Mouse (Mus musculus): ENCODE data around the gene Fignl2.
"Not testable (repeated sequence)": the region's sequence is repeated elsewhere in the genome, so short reads cannot be mapped to it uniquely, and the experiment has no call there.

Gene Fignl2

GRCm38 (mm10) chr15:101077813-101078730 lies at the start of gene Fignl2:
Fignl2 (minus strand) TSS chr15:101078567.
- DNase-seq = peak; percentile 80

DNA sequence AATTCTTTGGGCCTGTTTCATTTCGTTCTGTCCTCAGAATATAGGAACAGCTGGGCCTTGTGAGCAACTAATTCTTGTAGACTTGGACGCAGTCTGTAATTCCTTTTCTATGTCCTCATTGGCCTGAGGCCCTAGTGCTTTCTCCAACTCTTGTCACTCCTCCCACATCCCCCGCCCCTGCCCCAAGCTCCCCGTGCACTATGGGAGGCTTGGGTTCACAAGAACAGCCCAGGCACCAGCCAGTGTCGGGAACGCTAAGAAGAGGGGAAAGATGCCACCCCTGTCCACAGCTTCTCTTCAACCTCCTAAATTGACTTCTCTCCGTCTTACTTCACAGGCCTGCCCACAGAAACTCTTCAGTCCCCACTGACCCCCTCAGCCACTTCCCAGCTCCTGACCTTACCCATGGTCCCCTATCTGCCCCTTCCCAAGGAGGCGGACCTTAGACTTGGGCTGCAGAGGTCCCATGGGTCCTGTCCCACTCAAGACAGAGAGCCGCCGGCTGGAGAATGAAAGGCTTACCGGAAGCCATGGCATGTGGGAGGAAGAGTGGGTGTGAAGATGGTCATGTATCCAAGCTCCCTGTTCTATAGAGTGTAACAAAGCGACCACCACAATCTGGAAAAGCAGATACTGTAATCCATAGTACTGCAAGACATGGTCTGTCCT lies 48.6 kb upstream of the Fignl2 start:
- DNase-seq = no peak

- DNase-seq = no peak
Observed at GRCm38 (mm10) chr15:101125561-101125960, 47.2 kb upstream of the Fignl2 start.

GRCm38 (mm10) chr15:101123202-101123601 lies 44.8 kb upstream of the Fignl2 start:
- no peak for DNase-seq

- no peak for DNase-seq
Observed at GRCm38 (mm10) chr15:101122290-101122589, 43.9 kb upstream of the Fignl2 start.

GRCm38 (mm10) chr15:101121411-101122289 lies 43.3 kb upstream of the Fignl2 start:
- no peak for DNase-seq

GRCm38 (mm10) chr15:101118399-101119125 lies 40.2 kb upstream of the Fignl2 start:
- DNase-seq = peak; percentile 76

GRCm38 (mm10) chr15:101115511-101116110 lies 37.2 kb upstream of the Fignl2 start, which contains the start of gene Ankrd33:
Ankrd33 (plus strand) TSS chr15:101115755.
- no peak for DNase-seq

GRCm38 (mm10) chr15:101113778-101114177 lies 35.4 kb upstream of the Fignl2 start:
- DNase-seq = not testable (repeated sequence)

DNA sequence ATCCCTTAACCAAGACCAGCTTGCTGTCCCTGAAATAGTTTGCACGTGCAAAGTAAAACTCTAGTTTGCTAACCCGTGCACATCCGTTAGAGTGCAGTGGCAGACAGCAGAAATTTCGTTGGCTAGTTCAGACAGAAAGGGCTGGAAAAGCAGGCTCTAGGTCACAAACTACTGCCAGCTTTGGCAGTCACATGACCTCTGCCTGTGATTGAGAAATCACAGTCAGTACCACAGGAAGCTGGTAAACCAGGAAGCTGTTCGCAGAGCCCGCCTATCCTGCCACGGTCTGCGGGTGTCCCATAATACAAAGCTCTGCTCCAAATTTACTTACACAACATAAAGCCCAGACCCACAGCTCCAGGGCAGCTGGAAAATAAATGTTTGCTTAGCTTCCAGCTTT lies 34.8 kb upstream of the Fignl2 start:
- DNase-seq = no peak

GRCm38 (mm10) chr15:101107906-101108671 lies 29.7 kb upstream of the Fignl2 start:
- no peak for DNase-seq

- DNase-seq = no peak
Observed at GRCm38 (mm10) chr15:101106011-101106410, 27.6 kb upstream of the Fignl2 start.

- DNase-seq = peak; percentile 85
Observed at GRCm38 (mm10) chr15:101105496-101105994, 27.2 kb upstream of the Fignl2 start.

DNA sequence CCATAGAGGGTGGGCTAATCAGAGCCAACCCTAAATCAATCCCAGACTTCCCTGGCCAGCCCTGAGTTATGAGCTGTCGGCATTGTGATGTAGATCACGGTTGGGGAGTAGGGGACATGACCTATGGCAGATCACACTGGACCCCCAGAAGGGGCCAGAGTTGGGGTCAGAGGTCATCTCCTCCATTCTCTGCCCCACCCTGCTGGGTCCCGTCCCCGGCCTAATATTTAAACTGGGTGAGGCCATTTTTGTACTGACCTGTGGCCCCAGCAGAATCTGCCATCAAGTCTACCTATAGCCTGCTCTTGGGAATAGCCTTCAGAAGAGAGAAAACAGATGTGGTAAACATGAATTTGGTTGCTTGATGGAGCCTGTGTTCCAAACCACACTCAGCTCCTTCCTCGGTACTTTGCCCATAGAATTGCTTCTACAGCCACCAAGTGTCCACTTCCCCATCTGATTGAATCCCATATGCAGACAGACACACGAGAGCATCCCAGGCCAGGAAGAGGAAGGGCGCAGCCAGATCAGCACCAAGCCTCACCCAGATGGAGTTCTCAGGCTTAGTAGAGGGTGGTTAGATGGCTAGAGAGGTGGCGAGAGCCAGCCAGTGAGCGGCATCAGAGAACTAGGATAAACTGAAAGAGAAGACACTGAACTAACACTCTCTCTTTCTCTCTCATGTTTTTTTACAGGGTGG lies 25.4 kb upstream of the Fignl2 start:
- no peak for DNase-seq

GRCm38 (mm10) chr15:101100996-101101395 lies 22.6 kb upstream of the Fignl2 start:
- DNase-seq = no peak

DNA sequence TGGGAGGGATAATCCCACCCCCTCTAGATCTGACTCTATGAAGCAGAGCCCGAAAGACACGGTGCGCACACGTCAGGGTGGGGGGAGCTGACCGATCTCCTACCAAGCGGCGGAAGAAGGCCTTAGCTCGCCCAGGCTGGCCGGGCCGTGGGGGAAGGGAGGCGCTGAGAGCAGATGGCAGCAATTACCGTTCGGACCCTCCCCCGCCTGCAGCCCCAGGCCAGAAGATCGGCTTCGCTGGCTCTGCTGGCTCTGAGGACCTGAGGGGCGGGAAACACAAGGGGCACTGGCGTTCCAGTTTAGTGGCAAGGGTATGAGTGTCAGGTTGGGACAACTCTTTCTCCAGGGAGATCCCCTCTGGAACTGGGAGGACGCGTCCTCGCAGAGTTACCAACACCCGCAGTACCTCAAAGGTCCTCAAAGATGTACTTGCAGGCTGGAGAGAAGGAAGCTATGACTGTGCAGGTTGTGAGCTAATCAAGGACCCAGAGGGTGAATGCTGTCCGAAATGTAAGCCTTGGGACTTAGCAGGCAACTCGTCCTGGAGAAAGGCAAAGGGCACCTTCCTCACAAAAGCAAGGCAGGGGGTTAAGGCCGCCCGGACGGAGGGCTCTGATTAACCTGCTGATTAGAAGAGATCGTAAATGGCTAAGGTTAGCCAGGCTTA lies 19.8 kb upstream of the Fignl2 start:
- peak; percentile 93 for DNase-seq

GRCm38 (mm10) chr15:101095392-101095791 lies 17.0 kb upstream of the Fignl2 start:
- no peak for DNase-seq

- DNase-seq = peak; percentile 84
Observed at GRCm38 (mm10) chr15:101094979-101095378, 16.6 kb upstream of the Fignl2 start.

DNA sequence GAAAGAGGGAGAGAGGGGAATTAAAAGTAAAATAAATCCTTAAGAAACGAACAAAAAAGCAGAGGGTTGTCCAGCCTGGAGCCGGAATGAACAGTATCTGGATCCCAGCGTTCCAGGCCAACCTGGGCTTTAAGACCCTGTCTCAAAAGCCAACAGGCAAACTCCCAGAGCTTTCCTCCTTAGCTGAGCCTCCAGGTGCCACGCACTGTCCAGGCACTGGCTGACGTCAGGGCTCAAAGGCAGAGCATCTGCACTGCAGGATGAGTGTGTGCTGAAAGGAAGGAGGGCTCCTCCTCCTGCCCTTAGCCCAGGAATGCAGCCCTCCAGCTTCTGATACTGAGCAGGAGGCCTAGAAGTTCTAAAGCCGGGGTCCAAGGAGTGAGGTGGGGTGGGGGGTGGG lies 15.6 kb upstream of the Fignl2 start:
- DNase-seq = peak; percentile 65
